Mouse (Mus musculus) heart, adult 10 weeks (tissue): ENCODE results near the gene Jph3. TPM values are rescaled to one million over a fixed set of nuclear protein-coding genes. Genes with fewer than 3 reads are reported as not detected.

Experiments
- polyA plus RNA-seq: library from polyadenylated mRNA; stranded (reverse); fragments of 350-450 nt; fragmentation: Illumina TruSeq; extraction: RNeasy Lipid Tissue Mini Kit (QIAGEN cat#74804); gene quantifications from one replicate; pipeline ENCODE4 v1.2.3, GENCODE M21; 2014; ENCODE audit warnings: low read depth, low replicate concordance

The Jph3 gene
- polyA plus RNA-seq: not detected

DNA sequence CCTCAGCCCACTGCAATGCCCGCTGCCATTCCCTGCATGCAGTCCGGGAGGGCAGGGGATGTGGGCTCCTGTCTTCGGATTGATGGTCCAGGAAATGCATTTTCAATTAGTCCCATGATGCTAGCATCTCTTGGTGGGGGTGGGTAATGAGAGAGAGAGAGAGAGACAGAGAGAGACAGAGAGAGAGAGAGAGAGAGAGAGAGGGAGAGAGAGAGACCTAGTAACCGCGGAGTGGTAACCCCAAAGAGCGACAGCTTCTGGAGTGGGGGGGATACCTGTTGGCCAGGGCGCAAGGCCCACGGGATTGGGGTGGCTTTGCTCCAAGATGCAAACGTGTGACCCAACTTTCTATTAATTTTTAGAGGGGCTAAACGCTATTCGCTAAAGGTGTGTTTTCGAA, at the start of gene Jph3:
Gene Jph3 (plus strand): TSS at position 301 of the 400 bp plus-strand sequence.

GRCm38 (mm10) chr8:121829048-121829776, 99.8 kb downstream of the Jph3 start, which contains the start of gene Klhdc4:
Klhdc4 (minus strand) TSS chr8:121829569.

Other genes starting within 250 kb of the Jph3 start
- gene 1700018B08Rik, start 185.3 kb upstream of the Jph3 start, polyA plus RNA-seq: not detected
- 93.5 TPM for gene Fbxo31, start 150.8 kb upstream of the Jph3 start, polyA plus RNA-seq
- 296 TPM for gene Map1lc3b, start 139.3 kb upstream of the Jph3 start, polyA plus RNA-seq
- 18.9 TPM for gene Zcchc14, start 76.7 kb upstream of the Jph3 start, polyA plus RNA-seq
- 13.0 TPM for gene Klhdc4, start 99.9 kb downstream of the Jph3 start, polyA plus RNA-seq
- gene Slc7a5, start 178.1 kb downstream of the Jph3 start, polyA plus RNA-seq: 3.5 TPM
- gene Car5a, start 215.3 kb downstream of the Jph3 start, polyA plus RNA-seq: not detected
- 11.8 TPM for gene Banp, start 220.1 kb downstream of the Jph3 start, polyA plus RNA-seq